Mouse (Mus musculus) MEL (cell line): ENCODE data around the gene Prps1l1. TPM values are rescaled to one million over a fixed set of nuclear protein-coding genes. Genes with fewer than 3 reads are reported as not detected.

ENCODE experiments used
- DNase-seq: peaks from one replicate; pipeline ENCODE4 v3.0.0; 2011; ENCODE audit warnings: low read depth, low spot score
- H3K27ac ChIP-seq: 2 replicates; pipeline ENCODE4 v1.5.1; 2012; ENCODE audit warnings: low read depth, mild to moderate bottlenecking, control low read depth, low read length, moderate library complexity; ENCODE audit not compliant: control insufficient read depth
- H3K27me3 ChIP-seq, 2 experiments: fragments of 150-350 bp in 1 of 2; sonication (generic) in 1 of 2; 2 replicates each; pipeline ENCODE4 v1.6.1; 2012; ENCODE audit warnings: low read length in 2 of 2, mild to moderate bottlenecking in 2 of 2, improper control_type of control experiment in 1 of 2, moderate library complexity in 1 of 2; ENCODE audit not compliant: insufficient read depth in 2 of 2, control insufficient read depth in 1 of 2
- H3K36me3 ChIP-seq, 2 experiments: 2 replicates each; pipeline ENCODE4 v1.6.1; 2012 to 2014; ENCODE audit warnings: low read length in 2 of 2, improper control_type of control experiment in 1 of 2, inconsistent platforms in 1 of 2, mild to moderate bottlenecking in 1 of 2; ENCODE audit not compliant: insufficient read depth in 2 of 2, control insufficient read depth in 1 of 2
- H3K4me1 ChIP-seq, 2 experiments: fragments of 150-350 bp in 1 of 2; sonication (generic) in 1 of 2; 2 replicates each; pipeline ENCODE4 v1.6.1; 2012; ENCODE audit warnings: low read length in 2 of 2, improper control_type of control experiment in 1 of 2, mild to moderate bottlenecking in 1 of 2; ENCODE audit not compliant: insufficient read depth in 2 of 2, control insufficient read depth in 1 of 2
- H3K4me3 ChIP-seq, 2 experiments: fragments of 150-350 bp in 1 of 2; sonication (generic) in 1 of 2; 2 replicates each; pipeline ENCODE4 v1.5.1; 2012; ENCODE audit warnings: low read depth in 2 of 2, low read length in 2 of 2, mild to moderate bottlenecking in 2 of 2, moderate library complexity in 2 of 2, control low read depth in 1 of 2, improper control_type of control experiment in 1 of 2; ENCODE audit not compliant: control insufficient read depth in 1 of 2, insufficient read depth in 1 of 2
- H3K79me2 ChIP-seq: 2 replicates; pipeline ENCODE4 v1.6.1; 2012; ENCODE audit warnings: mild to moderate bottlenecking, low read length, moderate library complexity; ENCODE audit not compliant: control insufficient read depth, poor library complexity, insufficient read depth
- H3K9ac ChIP-seq: 2 replicates; pipeline ENCODE4 v1.6.1; 2012; ENCODE audit warnings: low read depth, mild to moderate bottlenecking, control low read depth, low read length, moderate library complexity; ENCODE audit not compliant: control insufficient read depth, poor library complexity, severe bottlenecking
- H3K9me3 ChIP-seq: fragments of 150-350 bp; sonication (generic); replicated peaks from 2 replicates; pipeline ENCODE4 v1.6.1; 2012; ENCODE audit warnings: mild to moderate bottlenecking, low read length, improper control_type of control experiment, moderate library complexity; ENCODE audit not compliant: insufficient read depth
- BHLHE40 ChIP-seq: IDR thresholded peaks from 2 replicates; pipeline ENCODE4 v1.6.1; 2012; ENCODE audit warnings: low read depth, mild to moderate bottlenecking, inconsistent platforms, low read length, improper control_type of control experiment, borderline replicate concordance
- CHD1 ChIP-seq: IDR thresholded peaks from 2 replicates; pipeline ENCODE4 v1.6.1; 2012; ENCODE audit warnings: low read depth, mild to moderate bottlenecking, inconsistent platforms, low read length, improper control_type of control experiment
- CTCF ChIP-seq, 3 experiments: IDR thresholded peaks in 2 of 3; conservative IDR thresholded peaks in 1 of 3; 2 replicates each; pipeline ENCODE4 v1.5.1; 2011 to 2012; ENCODE audit warnings: low read length in 3 of 3, low read depth in 2 of 3, mild to moderate bottlenecking in 2 of 3, improper control_type of control experiment in 1 of 3, inconsistent platforms in 1 of 3, mixed read lengths in 1 of 3, moderate library complexity in 1 of 3; ENCODE audit not compliant: control insufficient read depth in 1 of 3, insufficient read depth in 1 of 3, poor library complexity in 1 of 3, severe bottlenecking in 1 of 3
- ELF1 ChIP-seq: IDR thresholded peaks from 2 replicates; pipeline ENCODE4 v1.6.1; 2014; ENCODE audit warnings: low read depth, mild to moderate bottlenecking, inconsistent platforms, low read length, improper control_type of control experiment, moderate library complexity
- ETS1 ChIP-seq: IDR thresholded peaks from 2 replicates; pipeline ENCODE4 v1.6.1; 2012; ENCODE audit warnings: low read depth, mild to moderate bottlenecking, inconsistent platforms, low read length, improper control_type of control experiment, moderate library complexity
- GATA1 ChIP-seq: IDR thresholded peaks from 2 replicates; pipeline ENCODE4 v1.6.1; 2011; ENCODE audit warnings: low read depth, low read length, improper control_type of control experiment
- JUND ChIP-seq: IDR thresholded peaks from 2 replicates; pipeline ENCODE4 v1.6.1; 2011; ENCODE audit warnings: low read depth, mild to moderate bottlenecking, improper control_type of control experiment, low read length
- MAFK ChIP-seq: IDR thresholded peaks from 2 replicates; pipeline ENCODE4 v1.6.1; 2011; ENCODE audit warnings: low read depth, mild to moderate bottlenecking, low read length, improper control_type of control experiment, borderline replicate concordance
- MAZ ChIP-seq: IDR thresholded peaks from 2 replicates; pipeline ENCODE4 v1.6.1; 2012; ENCODE audit warnings: low read depth, mild to moderate bottlenecking, inconsistent platforms, low read length, improper control_type of control experiment
- MEF2A ChIP-seq: IDR thresholded peaks from 2 replicates; pipeline ENCODE4 v1.6.1; 2014; ENCODE audit warnings: low read depth, mild to moderate bottlenecking, inconsistent platforms, low read length, improper control_type of control experiment; ENCODE audit not compliant: poor library complexity, insufficient replicate concordance, severe bottlenecking; ENCODE audit errors: extremely low read depth
- NRF1 ChIP-seq: IDR thresholded peaks from 2 replicates; pipeline ENCODE4 v1.6.1; 2014; ENCODE audit warnings: low read depth, mild to moderate bottlenecking, inconsistent platforms, low read length, improper control_type of control experiment, moderate library complexity; ENCODE audit not compliant: poor library complexity, insufficient read depth, severe bottlenecking
- POLR2A ChIP-seq, 2 experiments: IDR thresholded peaks; 2 replicates each; pipeline ENCODE4 v1.6.1; 2011 to 2012; ENCODE audit warnings: low read length in 2 of 2, mild to moderate bottlenecking in 2 of 2, control low read depth in 1 of 2, improper control_type of control experiment in 1 of 2, low read depth in 1 of 2, moderate library complexity in 1 of 2; ENCODE audit not compliant: control insufficient read depth in 1 of 2, insufficient read depth in 1 of 2, poor library complexity in 1 of 2
- SMC3 ChIP-seq: IDR thresholded peaks from 2 replicates; pipeline ENCODE4 v1.6.1; 2011; ENCODE audit warnings: low read depth, low read length, improper control_type of control experiment
- TAL1 ChIP-seq: IDR thresholded peaks from 2 replicates; pipeline ENCODE4 v1.6.1; 2012; ENCODE audit warnings: mild to moderate bottlenecking, inconsistent platforms, low read length, moderate library complexity, mixed read lengths
- TCF12 ChIP-seq: IDR thresholded peaks from 2 replicates; pipeline ENCODE4 v1.6.1; 2014; ENCODE audit warnings: low read depth, mild to moderate bottlenecking, inconsistent platforms, low read length, improper control_type of control experiment, moderate library complexity
- UBTF ChIP-seq: IDR thresholded peaks from 2 replicates; pipeline ENCODE4 v1.6.1; 2012; ENCODE audit warnings: low read depth, mild to moderate bottlenecking, inconsistent platforms, low read length, improper control_type of control experiment, moderate library complexity, borderline replicate concordance; ENCODE audit not compliant: insufficient read depth
- ZC3H11A ChIP-seq: IDR thresholded peaks from 2 replicates; pipeline ENCODE4 v1.6.1; 2012; ENCODE audit warnings: low read depth, mild to moderate bottlenecking, inconsistent platforms, low read length, improper control_type of control experiment
- ZKSCAN1 ChIP-seq: IDR thresholded peaks from 2 replicates; pipeline ENCODE4 v1.6.1; 2012; ENCODE audit warnings: low read depth, mild to moderate bottlenecking, inconsistent platforms, low read length, improper control_type of control experiment, moderate library complexity
- ZNF384 ChIP-seq: IDR thresholded peaks from 2 replicates; pipeline ENCODE4 v1.6.1; 2012; ENCODE audit warnings: low read depth, mild to moderate bottlenecking, inconsistent platforms, low read length, improper control_type of control experiment
- polyA plus RNA-seq, 2 experiments: library from polyadenylated mRNA; stranded (reverse) in 1 of 2; unstranded in 1 of 2; fragments of >175 nt in 1 of 2; fragments of >200 nt in 1 of 2; gene quantifications; 2 replicates each; pipeline versions ENCODE4 v1.2.1 to v1.2.4; 2012; ENCODE audit warnings: low replicate concordance in 2 of 2, low read depth in 1 of 2; ENCODE audit not compliant: insufficient read length in 2 of 2, insufficient read depth in 1 of 2, missing spikeins in 1 of 2
- total RNA-seq: library from RNA; depleted of rRNA; stranded (reverse); fragments of 300-350 nt; gene quantifications from 2 replicates; pipeline ENCODE4 v1.2.3, GENCODE M21; 2012

Prps1l1 gene
- total and polyA plus RNA-seq, 3 experiments, result not detected

- no peak for TF ChIP-seq JUND
- no peak for TF ChIP-seq TAL1
- no peak for TF ChIP-seq CTCF (IDR thresholded peaks at IDR 0.05 in 2 of 3, conservative IDR thresholded peaks at IDR 0.05 in 1 of 3; ENCODE audit: control insufficient read depth in 1 of 3, insufficient read depth in 1 of 3, low read depth in 2 of 3, low read length in 3 of 3, poor library complexity in 1 of 3, severe bottlenecking in 1 of 3)
- no peak for TF ChIP-seq ELF1
- TF ChIP-seq ZKSCAN1, result no peak
- TF ChIP-seq, all 39 proteins: peak for 0
- no peak for DNase-seq
Measured at GRCm38 (mm10) chr12:34985865-34986264, 1.3 kb downstream of the Prps1l1 start.

GRCm38 (mm10) chr12:34989537-34990200 lies 5.1 kb downstream of the Prps1l1 start:
- H3K9me3 ChIP-seq, result no peaks in the 10 kb centered on the region
- no peak overlapping the region for H3K4me3 ChIP-seq
- no peaks in the 10 kb centered on the region for H3K4me1 ChIP-seq
- TF ChIP-seq UBTF, result no peak
- no peak for TF ChIP-seq NRF1
- no peak for TF ChIP-seq CHD1
- no peak for TF ChIP-seq ETS1
- TF ChIP-seq MAZ, result no peak
- no peak for TF ChIP-seq BHLHE40
- no peak for TF ChIP-seq SMC3
- TF ChIP-seq GATA1, result no peak
- no peak for TF ChIP-seq ZKSCAN1
- TF ChIP-seq POLR2A (IDR thresholded peaks at IDR 0.05; ENCODE audit: control insufficient read depth in 1 of 2, insufficient read depth in 1 of 2, low read depth in 1 of 2, low read length in 2 of 2, poor library complexity in 1 of 2), result no peak
- TF ChIP-seq ZNF384, result no peak
- no peak for TF ChIP-seq TAL1
- no peak for TF ChIP-seq ZC3H11A
- no peak for TF ChIP-seq MAFK
- TF ChIP-seq TCF12, result no peak
- no peak for TF ChIP-seq MEF2A
- H3K79me2 ChIP-seq, result no peaks in the 10 kb centered on the region
- H3K9ac ChIP-seq, result no peak overlapping the region
- no peaks in the 10 kb centered on the region for H3K36me3 ChIP-seq
- no peak overlapping the region for H3K27ac ChIP-seq
- DNase-seq, result no peak
- no peaks in the 10 kb centered on the region for H3K27me3 ChIP-seq

More at GRCm38 (mm10) chr12:34985865-34986264, 1.3 kb downstream of the Prps1l1 start:
- H3K36me3 ChIP-seq, result no peaks in the 10 kb centered on the region
- H3K4me1 ChIP-seq, result no peaks in the 10 kb centered on the region
- no peaks in the 10 kb centered on the region for H3K9me3 ChIP-seq
- H3K4me3 ChIP-seq, result no peak overlapping the region
- H3K9ac ChIP-seq, result no peak overlapping the region
- H3K27me3 ChIP-seq, result no peaks in the 10 kb centered on the region
- no peak overlapping the region for H3K27ac ChIP-seq
- H3K79me2 ChIP-seq, result no peaks in the 10 kb centered on the region
